Mouse (Mus musculus) B cell, adult 67 days (primary cell): ENCODE results near the gene Foxd4. TPM values are rescaled to one million over a fixed set of nuclear protein-coding genes. Genes with fewer than 3 reads are reported as not detected.

Source experiments
- total RNA-seq, 2 experiments: library from RNA; stranded (reverse); gene quantifications; 4 replicates each; pipeline ENCODE4 v1.2.4; 2023

Foxd4 gene
- total RNA-seq: not detected

GRCm38 (mm10) chr19:24900581-24901220 lies at the start of gene Foxd4:
Foxd4 (minus strand) TSS chr19:24901197.

DNA sequence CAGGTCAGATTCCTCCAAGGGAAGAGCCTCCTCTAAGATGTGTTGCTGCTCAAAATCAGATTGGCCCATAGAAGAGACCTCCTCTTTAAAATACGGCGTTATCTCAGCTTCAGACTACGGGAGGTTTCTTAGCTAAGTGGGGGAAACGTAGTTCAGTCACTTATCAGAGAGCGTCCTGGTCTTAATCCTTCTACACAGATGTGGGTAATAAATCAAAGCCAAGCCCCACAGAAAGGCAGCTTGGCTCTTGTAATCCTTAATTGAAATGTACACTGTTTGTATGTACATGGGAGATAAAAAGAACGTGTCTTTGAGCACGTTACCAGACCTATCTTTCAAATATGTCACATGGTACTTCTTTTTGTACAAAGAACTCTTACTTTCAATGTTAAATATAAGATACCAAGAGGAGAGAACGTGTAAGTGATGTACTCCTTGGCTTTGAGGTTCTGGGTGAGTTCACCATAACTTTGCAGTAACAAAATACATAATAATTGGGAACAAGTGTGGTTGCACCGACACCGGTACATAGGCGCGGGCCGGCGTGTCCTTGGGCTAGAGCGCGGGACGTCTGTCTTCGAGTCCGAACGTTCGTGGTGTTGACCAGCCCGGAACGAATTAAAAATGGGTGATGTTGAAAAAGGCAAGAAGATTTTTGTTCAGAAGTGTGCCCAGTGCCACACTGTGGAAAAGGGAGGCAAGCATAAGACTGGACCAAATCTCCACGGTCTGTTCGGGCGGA lies 25.7 kb downstream of the Foxd4 start, which contains the start of gene Gm10053:
Gm10053 (plus strand) TSS at position 558 of the 742 bp plus-strand sequence.

DNA sequence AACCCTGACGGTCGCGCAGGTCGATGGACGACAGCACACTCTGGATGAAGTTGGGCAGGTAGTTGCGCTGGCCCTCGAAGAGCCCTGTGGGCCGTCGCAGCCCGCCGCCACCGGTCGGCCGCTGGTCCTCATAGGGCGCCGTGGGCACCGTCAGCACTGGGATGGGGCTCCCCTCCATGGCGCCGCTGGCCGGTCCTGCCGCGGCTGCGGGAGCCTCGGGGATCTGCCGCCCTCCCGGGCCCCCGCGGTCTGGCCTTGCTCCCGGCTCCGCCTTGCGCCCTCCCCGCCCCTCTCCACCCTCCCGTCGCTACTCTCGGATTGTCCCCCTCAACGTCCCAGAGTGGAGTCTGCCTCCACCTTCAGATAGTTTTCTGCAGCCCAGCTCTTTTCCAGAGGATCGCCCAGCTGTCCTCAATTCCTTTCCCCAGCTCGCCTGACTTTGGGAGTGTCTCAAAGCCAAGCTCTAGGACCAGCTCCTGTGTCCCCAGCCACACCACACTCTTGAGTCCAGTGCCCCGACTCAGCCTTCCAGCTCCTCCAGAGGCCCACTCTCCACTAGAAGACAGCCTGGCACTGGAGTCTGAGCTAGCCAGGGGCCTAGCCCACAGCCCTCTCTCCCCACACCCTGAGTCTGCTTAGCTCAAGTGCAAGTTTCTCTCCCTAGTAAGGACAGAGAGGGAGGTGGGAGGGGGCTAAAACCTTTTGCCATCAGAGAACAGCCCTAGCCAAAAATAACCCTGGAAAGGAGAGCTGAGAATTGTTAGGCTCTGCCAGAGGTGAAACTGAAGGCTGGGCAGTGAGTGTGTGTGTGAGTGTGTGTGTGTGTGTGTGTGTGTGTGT lies 39.2 kb downstream of the Foxd4 start, which contains the start of gene Pgm5:
Pgm5 (minus strand) TSS at position 244 of the 840 bp plus-strand sequence.

Other genes with a start within 250 kb of the Foxd4 start
- not detected for gene Tmem252, start 227.2 kb downstream of the Foxd4 start, total RNA-seq
- not detected for gene Pgm5, start 39.3 kb downstream of the Foxd4 start, total RNA-seq
- gene Gm10053, start 25.5 kb downstream of the Foxd4 start, total RNA-seq: 10 to 100 TPM; 31.7 to 34.7 TPM
- gene Cbwd1, start 60.4 kb upstream of the Foxd4 start, total RNA-seq: 10 to 100 TPM; 11.7 to 11.8 TPM
- 100 to 1,000 TPM; 252 to 278 TPM for gene Dock8, start 98.3 kb upstream of the Foxd4 start, total RNA-seq